Mouse (Mus musculus) granulocyte monocyte progenitor cell, adult 5-6 weeks (primary cell): Measurements from ENCODE around the gene Nodal. TPM values are rescaled to one million over a fixed set of nuclear protein-coding genes. Genes with fewer than 3 reads are reported as not detected.
"Not testable (repeated sequence)": the region's sequence is repeated elsewhere in the genome, so short reads cannot be mapped to it uniquely, and the experiment has no call there.

Experiments used
- ATAC-seq: replicated peaks from 2 replicates; pipeline ENCODE4 v1.8.0; 2016; ENCODE audit warnings: mild to moderate bottlenecking, moderate TSS enrichment, inconsistent platforms; ENCODE audit not compliant: poor library complexity, severe bottlenecking
- total RNA-seq, 2 experiments: library from RNA; stranded (forward) in 1 of 2; stranded (reverse) in 1 of 2; fragments of 200-712, 200-1000 nt in 1 of 2; fragments of >200 nt in 1 of 2; fragmentation: Nextera tagmentation in 1 of 2; gene quantifications; 2 replicates each; pipeline ENCODE4 v1.2.3; 2014 to 2017

Gene Nodal
- total RNA-seq, 2 experiments from 2014 or later = not detected

DNA sequence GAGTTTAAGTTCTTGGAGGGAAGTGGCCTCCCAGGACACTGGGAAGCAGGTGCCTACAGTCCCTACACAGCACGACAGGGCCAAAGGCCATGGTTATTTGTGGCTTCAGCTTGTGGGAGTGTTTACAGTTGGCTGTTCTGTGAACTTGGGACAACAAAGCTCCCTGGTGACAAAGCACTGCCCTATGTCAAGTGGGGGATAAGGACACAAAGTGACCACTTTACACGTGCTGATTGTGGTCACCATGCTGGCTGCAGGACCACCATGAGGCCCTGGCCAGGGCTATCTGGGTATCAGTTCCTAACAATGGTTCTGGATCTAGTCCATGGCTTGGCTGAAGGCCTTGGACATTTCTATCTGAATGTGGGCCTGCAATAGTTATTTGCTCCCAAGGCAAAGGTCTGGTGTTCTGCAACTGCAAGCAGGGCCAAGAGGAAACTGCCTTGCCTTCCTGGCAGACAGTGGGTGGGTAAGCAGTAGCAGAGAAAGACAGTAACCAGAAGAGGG, 8.5 kb downstream of the Nodal start:
- ATAC-seq = no peak

DNA sequence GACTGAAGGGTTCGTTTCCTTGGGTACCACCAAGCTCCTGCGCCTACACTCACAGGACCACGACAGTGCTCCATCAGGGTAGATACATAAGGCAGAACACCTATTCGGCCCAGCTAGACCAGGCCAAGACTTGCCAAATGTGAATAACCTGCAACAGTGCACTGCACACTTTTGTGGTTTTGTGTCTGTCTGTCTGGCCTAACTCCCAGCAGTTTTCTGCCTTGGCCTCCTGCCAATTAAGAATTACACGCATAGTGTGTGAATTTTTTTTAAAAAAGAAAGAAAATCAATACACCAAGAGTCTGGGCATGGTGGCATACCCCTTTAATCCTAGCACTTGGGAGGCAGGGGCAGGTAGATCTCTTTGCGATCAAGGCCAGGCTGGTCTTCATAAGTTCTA, 10.2 kb downstream of the Nodal start:
- ATAC-seq = no peak

DNA sequence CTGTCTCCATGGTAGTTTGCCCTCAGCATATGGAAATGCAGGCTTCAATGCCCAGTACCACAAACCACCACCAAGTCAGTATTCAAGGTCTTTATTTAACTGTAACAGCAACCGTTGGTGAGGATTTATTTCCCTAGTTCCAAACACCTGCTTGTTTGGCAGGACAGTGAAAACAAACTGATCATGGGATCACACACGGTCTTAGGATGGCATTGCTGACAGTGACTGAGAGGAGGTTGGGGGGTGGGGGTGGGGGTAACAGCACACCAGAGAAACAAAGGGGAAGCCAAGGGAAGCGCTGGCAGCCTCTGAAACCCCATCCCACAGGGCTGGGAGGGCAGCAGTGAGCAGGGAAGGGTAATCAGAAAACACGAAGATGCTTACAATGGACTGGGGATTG, 10.6 kb downstream of the Nodal start:
- ATAC-seq = no peak

DNA sequence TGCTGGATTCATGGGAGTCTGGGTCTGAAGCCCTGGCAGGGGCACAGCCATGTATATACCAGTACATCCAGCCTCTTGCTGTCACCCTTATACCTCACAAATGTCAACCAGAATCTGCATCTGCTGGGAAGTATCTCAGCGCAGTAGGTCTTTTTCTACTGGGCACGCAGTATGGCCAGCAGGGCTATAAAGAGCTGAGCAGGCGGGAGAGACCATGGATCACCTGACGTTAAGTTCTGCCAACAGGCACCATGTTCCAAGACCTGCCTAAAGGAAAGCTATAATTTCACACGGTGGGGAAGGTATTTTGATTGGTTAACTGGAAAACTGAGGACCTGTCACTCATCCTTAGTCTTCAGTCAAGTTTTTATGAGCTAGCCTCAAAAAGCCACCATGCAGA, 11.3 kb downstream of the Nodal start:
- ATAC-seq = no peak

DNA sequence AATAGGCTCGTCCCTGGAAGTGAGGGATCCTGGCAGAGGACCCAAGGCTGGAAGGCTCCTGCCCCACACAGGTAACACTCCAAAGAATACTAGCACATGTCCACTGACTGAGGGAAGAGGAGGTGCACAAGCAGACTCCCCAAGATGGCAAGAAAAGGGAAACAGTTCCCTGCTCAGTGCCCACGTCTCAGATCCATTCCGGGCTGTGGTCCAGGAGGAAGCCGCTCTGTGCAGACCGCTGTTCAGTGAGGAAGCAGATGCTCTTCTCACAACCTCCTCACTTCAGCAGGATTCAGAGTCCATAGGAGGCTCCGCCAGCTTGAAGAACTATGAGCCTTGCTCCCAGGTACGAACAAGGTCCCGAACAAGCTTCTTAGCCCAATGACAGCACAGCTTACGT, 13.6 kb downstream of the Nodal start:
- ATAC-seq = no peak

DNA sequence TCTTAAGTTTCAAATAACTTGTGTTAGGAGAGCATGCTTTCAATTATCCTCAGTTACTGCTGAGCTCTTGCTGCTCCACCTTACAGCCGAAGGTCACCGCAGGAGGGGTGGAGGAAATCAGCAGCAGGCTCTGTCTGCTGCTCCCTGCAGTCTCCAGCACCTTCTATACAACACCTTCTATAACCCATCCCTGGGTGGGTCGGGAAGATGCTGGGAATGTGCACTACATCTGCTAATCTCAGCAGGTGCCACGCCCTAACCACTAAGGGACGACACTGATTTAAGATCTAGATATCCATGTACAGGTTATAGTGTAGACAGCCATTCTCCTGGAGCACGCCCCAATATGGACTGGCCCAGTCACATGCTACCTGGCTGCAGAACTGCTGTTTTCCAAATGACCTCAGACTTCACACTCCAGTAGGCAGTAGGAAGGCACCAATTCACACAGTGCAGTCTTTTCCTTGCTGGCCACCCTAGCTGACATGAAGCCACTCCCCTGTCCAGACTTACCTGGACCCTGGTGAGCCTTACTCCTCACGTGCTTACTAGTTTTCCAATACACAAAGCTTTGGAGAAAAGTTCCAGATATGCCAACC, 22.5 kb downstream of the Nodal start:
- no peak for ATAC-seq

DNA sequence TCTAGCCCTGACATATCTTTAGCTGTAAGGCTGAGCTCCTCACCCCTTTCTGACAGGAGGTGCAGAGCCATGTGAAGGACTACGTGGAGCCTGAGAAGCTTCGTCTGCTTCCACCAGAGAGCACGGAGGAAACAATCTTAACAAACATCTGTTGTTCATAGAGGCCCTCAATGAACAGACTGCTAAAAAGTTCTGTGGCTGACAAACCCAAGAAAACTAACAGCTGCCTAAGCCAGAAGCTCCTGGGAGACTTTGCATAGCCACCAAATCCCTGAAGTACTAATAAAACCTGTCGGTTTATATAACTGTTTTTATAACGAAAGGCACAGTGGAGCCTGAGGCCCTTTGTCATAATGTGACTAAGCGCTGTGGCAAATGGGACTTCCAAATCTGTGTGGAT, 25.7 kb downstream of the Nodal start:
- no peak for ATAC-seq

DNA sequence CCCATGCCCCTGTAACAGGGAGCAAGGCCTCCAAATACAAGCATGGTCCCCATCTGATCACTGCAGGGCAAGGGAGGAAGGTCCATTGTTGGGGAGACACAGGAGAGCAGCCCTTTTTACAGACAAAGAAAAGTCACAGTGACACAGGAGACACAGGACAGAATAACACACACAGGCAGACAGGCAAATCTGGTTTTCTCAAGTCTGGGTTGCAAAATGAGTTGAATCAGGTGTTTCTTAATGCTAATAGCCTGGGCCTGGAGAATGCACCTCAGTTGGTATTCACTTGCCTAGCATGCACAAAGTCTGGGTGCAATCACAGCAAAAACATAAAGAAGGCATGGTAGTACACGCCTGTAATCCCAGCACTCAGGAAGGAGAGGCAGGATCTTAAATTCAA, 26.1 kb downstream of the Nodal start:
- ATAC-seq = no peak

DNA sequence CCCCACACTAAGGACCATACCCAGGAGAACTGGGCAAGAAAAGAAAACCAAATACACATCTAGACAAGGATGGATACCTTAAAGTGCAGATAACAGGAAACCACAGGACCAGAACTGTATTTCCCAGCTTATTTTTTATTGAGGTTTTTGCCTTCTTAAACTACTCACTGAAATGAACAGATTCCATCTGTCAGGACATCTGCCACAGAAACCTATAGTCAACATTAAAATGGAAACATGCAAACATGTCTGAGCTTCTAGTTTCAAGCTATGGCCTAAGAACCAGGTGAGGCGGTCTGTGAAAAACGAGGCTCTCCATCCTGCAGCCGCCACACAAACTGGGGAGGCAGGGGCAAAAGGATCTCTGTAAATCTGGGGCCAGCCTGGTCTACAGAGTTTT, 27.2 kb downstream of the Nodal start:
- ATAC-seq = no peak

DNA sequence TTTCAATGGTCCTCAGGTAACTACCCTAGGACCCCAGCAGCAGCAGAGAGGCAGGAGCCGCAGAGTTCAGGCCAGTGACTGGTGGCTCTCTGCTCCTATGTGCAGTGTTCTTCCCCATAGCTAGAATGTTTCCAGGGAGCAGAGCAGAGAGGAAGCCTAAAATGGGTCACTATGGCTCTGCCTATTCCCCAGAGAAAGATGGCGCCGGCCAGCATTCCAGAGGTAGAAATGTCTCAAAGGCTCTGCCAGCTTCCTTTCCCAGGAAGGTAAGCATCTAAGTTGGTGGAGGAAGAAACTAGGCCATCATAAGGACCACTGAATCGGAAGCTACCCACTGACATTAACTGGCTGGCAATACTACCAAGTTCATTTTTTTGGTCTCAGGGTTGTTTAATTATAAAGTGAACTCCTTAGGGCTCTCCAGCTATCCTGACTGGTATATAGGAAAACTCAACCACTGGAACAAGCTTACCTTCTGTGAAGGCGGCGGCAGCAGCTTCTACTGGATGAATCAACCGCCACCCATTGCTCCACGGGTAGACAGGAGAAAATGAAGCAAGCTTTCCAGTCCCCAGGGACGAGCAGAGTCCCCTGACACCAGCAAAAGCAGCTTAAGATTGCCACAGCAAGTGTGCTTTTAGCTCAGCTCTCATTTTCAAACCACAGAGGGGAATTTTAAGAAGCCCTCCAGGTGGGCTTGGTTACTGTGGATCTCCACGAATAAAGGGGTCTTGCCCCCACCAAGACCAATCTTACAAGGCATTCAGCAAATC, 30.0 kb downstream of the Nodal start:
- ATAC-seq = no peak

DNA sequence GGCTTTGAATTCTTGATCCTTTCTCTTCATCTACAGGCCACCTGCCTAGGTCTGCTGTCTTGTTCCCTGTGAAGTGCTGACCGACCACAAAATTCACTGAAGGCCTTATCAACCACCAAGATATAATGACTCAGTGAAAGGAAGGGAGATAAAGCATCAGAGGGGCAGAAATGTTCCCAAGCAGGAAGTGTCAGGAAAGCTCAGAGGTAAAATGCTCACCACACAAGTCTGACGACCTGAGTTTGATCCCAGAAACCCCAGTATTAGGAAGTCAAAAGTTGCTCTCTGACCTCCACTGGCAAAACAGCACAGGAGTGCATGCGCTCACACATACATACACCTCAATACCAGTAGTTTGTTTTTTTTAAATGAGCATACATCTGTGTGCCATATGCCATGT, 31.1 kb downstream of the Nodal start:
- ATAC-seq = no peak

DNA sequence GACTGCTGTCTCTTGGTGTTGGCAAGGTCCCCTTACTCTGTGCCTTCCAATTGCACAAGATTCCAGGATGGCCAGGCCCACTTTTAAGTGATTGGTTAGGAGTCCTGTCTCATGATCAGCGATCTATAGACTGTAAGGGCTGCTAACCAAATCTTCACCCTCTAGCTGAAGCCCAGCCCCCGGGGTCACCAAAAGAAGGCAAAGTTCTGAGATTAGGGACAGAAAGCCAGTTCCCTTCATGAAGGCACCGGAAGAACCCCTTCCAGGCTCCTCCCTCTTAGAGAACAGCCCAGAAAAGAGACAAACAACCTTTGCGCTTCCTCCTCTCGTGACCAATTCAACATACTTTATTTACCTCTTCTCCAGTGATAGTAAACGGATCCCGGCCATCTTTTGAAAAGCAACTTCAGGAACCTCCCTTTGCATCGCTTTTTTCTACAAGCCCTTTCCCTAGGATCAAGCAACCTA, 33.7 kb downstream of the Nodal start:
- ATAC-seq = peak; percentile 61

DNA sequence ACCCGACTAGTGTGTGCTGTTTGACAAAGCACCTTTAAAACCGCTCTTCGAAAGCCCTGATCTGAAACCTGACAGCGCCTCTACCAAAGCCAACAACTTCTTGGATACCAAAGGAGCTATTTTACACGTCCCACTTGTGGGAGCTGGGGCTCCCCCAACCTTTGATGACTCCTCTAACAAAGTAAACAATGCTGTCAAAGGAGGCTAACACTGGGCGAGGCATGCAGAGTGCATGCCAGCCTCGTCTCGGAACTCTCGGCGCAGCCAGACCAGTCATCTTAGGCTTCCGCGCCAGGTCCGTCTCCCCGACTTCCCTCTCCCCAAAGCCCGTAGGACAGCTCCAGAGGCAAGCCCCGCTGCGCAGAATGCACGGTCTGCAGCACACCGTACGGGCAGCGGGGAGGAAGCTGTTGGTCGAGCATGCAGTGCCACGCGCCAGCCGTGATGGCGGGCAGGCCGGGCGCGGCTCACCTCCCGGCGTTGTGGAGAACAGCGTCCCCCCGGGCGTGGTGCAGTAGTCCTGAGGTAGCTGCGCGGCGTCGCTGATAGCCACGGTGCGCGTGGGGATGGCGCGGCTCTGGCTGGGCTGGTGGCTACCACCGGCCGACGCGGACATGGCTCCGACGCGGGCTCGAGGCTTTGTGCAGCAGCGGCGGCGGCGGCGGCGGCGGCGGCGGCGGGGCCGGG, 34.3 kb downstream of the Nodal start:
- peak; percentile 10 for ATAC-seq

DNA sequence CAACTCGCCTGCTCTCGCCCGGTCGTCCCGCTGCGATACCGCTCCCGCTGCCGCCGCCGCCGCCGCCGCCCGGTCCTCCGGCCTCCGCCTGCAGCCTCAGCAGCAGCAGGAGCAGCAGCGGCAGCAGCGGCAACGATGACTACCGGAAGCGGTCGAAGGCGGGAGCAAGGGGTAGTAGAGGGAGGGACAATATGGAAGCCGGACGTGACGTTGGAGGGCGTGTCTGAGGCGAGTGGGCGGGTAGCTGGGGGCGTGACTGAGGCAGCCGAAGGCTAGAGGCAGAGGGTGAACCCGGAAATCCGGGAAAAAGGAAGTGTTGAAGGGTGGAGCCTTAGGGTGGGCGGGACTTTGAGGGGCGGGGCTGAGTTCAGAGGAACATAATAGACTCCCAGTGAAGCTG, 34.9 kb downstream of the Nodal start, which contains the start of gene Eif4ebp2:
Eif4ebp2 (minus strand) TSS at position 17 of the 400 bp plus-strand sequence.
- peak; percentile 96 for ATAC-seq

DNA sequence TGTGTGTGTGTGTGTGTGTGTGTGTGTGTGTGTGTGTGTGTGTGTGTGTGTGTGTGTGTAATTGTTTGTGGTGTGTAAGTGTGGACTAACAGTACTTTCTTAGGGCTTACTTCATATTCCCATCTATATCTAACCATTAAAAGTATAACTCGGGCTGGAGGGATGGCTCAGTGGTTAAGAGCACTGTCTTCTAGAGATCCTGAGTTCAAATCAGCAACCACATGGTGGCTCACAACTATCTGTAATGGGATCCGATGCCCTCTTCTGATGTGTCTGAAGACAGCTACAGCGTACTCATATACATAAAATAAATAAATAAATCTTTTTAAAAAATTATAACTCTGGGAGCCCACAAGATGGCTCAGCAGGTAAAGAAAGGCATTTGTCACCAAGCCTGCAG, 35.4 kb downstream of the Nodal start:
- ATAC-seq = not testable (repeated sequence)

DNA sequence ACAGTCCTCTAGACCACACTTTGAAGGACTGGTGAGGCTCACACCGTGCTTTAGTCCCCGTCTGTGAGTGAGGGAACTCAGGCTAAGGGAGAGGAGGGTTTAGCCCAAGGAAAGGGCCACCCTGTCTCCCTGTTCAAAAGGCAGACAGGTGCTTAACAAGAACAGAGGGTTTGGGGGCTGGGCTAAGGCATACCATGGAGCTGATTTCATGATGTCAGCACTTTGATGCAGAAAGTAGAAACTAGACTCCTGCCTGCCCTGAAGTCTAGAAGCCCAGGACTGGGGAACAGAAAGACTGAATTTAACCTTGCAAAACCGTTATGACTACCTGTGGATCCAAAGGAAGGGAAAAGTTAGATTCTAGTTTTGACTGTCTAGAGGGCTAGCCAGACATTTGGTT, 39.4 kb downstream of the Nodal start:
- ATAC-seq = no peak

DNA sequence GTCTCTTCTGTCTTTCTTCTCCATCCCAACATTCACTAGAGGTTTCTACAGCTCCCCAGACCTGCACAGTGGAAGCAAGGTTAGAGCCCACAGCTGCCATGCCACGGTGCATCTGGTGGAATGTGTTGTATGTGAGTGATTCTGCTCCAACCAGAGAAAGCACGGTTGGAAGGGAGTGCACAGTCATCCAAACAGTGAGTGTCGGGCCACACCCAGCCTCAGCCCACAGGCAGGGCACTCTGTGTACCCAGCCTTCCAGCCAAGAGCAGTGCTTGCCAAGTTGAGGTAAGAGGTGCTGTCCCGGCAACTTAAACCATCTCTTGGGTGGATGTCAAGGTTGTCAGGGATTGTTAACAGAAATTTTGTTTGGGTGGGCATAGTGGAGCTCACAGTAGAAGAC, 47.2 kb downstream of the Nodal start:
- ATAC-seq = no peak

DNA sequence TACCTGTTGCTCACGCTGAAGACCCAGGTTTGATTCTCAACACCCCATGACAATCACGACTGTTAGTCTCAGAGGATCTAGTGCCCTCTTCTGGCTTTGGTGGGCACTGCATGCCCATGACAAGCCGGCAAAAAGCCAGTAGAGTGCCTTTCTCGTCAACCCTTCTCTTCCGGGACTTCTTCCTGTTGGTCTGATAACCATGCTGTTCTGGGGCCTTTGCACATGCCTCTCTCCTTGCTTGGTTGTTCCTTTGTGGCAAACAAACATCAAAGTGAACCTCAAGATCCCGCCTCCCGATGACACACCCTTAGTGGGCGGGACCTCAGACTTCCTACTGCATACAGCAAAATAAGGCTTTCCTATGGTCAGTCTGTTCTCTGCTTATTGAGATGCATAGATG, 48.5 kb downstream of the Nodal start:
- peak; percentile 43 for ATAC-seq

DNA sequence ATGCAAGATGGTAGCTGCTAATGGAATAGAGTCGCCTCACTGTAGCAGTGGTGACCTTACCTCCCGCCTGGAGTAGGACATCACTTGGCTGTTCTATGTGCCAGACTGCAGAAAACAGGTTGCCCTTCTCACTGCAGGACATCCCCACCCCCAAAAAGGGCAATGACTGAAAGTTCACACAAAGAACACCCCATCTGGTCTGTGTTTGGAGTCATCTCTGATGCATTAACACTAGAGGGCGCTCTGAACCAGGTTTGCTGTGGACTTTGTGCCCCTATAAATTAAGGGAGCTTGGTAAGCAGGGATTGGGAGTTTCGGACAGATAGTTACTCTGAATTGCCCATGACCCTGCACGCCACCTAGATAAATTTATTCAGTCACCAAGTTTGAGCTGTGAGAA, 49.1 kb downstream of the Nodal start:
- peak; percentile 63 for ATAC-seq

DNA sequence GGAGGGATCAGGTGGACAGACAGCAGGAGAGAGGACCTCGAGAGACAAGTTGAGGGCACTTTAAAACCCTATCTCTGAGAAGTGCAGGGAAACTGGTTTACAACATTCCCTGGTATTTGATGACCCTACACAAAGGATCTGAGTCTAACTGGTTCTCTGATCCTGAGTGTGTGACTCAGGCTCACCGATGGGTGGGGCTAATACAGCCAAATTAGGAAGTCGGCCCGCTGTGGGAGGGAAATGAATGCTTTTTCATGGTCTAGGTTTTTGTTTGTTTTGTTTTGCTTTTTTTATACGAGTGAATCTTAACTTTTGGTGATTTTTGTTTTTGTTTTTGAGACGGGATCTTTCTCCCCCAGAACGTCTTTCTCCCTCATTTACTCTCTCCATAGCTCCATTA, 51.1 kb downstream of the Nodal start:
- ATAC-seq = peak; percentile 55; the same call in 1 of the 2 replicates

DNA sequence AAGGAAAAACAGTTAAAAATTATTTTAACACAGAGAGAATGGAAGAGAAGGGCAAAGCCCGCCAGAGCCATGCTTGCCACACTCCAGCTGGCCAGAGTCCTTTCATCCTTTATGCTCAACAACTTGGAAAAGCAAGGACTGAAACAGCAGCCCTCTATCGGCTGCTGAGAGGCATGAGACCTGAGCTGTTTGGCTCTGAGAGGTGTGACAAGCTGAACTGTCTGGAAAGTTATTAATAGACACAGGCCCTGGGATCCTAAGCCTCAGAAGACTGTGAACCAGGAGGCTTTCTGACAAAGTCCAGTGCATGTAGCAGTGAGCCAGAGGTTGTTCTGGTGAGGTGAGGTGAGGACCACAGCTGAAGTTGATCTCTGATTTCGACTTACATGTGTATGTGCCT, 55.9 kb downstream of the Nodal start:
- no peak for ATAC-seq
